18 mouse cellular contexts compared by ENCODE assay signal in the genomic region with DNA sequence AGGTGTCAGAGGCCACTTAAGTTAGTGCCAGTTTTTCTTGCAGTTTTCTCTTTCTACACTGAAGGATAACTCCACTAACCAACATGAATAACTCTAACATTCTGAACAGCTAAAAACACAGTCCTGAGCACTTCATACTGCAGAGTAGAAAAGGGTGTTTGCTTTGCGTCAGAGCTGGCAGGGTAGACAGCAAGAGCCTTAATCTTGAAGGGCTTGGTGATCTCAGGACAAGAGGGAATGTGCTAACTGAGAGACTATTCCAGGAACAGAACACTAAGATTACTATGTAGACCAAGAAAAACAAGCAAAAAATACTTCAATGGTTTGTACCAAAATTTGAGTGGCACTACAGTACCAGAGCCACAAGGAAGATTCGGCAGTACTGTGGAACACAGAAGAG.
"Had no signal": no experiment of that assay in that cellular context is flagged by ENCODE, and none has a peak within 500 bp of the region (broad histone marks: within the 10 kb centered on the region; RNA-seq: fewer than 3 reads in every experiment).

No protein-coding gene starts in this region.

- H3K4me3 ChIP-seq: kidney, embryonic 15.5 days; limb, embryonic 10.5 days; limb, embryonic 13.5 days; liver, embryonic 13.5 days; lung, embryonic 15.5 days; stomach, embryonic 15.5 days had no signal

- H3K27ac ChIP-seq: kidney, embryonic 15.5 days; limb, embryonic 10.5 days; limb, embryonic 13.5 days; liver, embryonic 13.5 days; lung, embryonic 15.5 days; stomach, embryonic 15.5 days had no signal

- H3K9ac ChIP-seq: kidney, embryonic 15.5 days; limb, embryonic 13.5 days; liver, embryonic 13.5 days; lung, embryonic 15.5 days; stomach, embryonic 15.5 days had no signal

- ATAC-seq: intestine, postnatal 0 days had no signal

- H3K4me1 ChIP-seq: kidney, embryonic 15.5 days; limb, embryonic 10.5 days; limb, embryonic 13.5 days; liver, embryonic 13.5 days; lung, embryonic 15.5 days; stomach, embryonic 15.5 days had no signal

- H3K4me2 ChIP-seq: kidney, embryonic 15.5 days; limb, embryonic 13.5 days; liver, embryonic 13.5 days; lung, embryonic 15.5 days; midbrain, embryonic 11.5 days; stomach, embryonic 15.5 days had no signal

- DNase-seq: kidney, adult 8-10 months; kidney, postnatal 10 days; kidney, postnatal 36 days; layer of hippocampus, adult 9-11 months; liver; liver, embryonic 13.5 days; midbrain, embryonic 14.5 days; right cerebral cortex, adult 18-20 months; right cerebral cortex, postnatal 14 days; right cerebral cortex, postnatal 4 days; thymus, postnatal 25 days had no signal

- H3K36me3 ChIP-seq: kidney, embryonic 15.5 days; limb, embryonic 10.5 days; liver, embryonic 13.5 days; lung, embryonic 15.5 days; stomach, embryonic 15.5 days had no signal

- H3K9me3 ChIP-seq: kidney, embryonic 15.5 days; limb, embryonic 10.5 days; limb, embryonic 13.5 days; liver, embryonic 13.5 days; lung, embryonic 15.5 days; stomach, embryonic 15.5 days had no signal

- H3K27me3 ChIP-seq: kidney, embryonic 15.5 days; limb, embryonic 13.5 days; liver, embryonic 13.5 days; lung, embryonic 15.5 days; stomach, embryonic 15.5 days had no signal
